Mouse (Mus musculus) liver, embryonic 15.5 days (tissue): ENCODE data around the gene Fat1. TPM values are rescaled to one million over a fixed set of nuclear protein-coding genes. Genes with fewer than 3 reads are reported as not detected.

Experiments used
- ATAC-seq: fragments of 200-750 bp; cut with Nextera tagmentation; 2 replicates; pipeline ENCODE4 v1.8.0; 2017; ENCODE audit warnings: moderate number of reproducible peaks, mild to moderate bottlenecking, moderate library complexity; ENCODE audit not compliant: insufficient read depth
- H3K27ac ChIP-seq: fragments of 300-500 bp; sonication (generic); replicated peaks from 2 replicates; pipeline ENCODE4 v1.5.1; 2015; ENCODE audit warnings: mild to moderate bottlenecking, inconsistent platforms
- H3K27me3 ChIP-seq: fragments of 300-500 bp; sonication (generic); 2 replicates; pipeline ENCODE4 v1.6.1; 2015; ENCODE audit warnings: mild to moderate bottlenecking, inconsistent platforms
- H3K36me3 ChIP-seq: fragments of 300-500 bp; sonication (generic); replicated peaks from 2 replicates; pipeline ENCODE4 v1.6.1; 2015; ENCODE audit warnings: moderate library complexity, mild to moderate bottlenecking, inconsistent platforms
- H3K4me1 ChIP-seq: fragments of 300-500 bp; sonication (generic); replicated peaks from 2 replicates; pipeline ENCODE4 v1.6.1; 2015; ENCODE audit warnings: inconsistent platforms
- H3K4me2 ChIP-seq: fragments of 300-500 bp; sonication (generic); 2 replicates; pipeline ENCODE4 v1.6.1; 2015; ENCODE audit warnings: moderate library complexity, mild to moderate bottlenecking, inconsistent platforms
- H3K4me3 ChIP-seq: fragments of 300-500 bp; sonication (generic); replicated peaks from 2 replicates; pipeline ENCODE4 v1.5.1; 2015; ENCODE audit warnings: mild to moderate bottlenecking, inconsistent platforms
- H3K9ac ChIP-seq: fragments of 300-500 bp; sonication (generic); 2 replicates; pipeline ENCODE4 v1.6.1; 2015; ENCODE audit warnings: moderate library complexity, mild to moderate bottlenecking, inconsistent platforms
- H3K9me3 ChIP-seq: fragments of 300-500 bp; sonication (generic); replicated peaks from 2 replicates; pipeline ENCODE4 v1.6.1; 2016; ENCODE audit warnings: inconsistent platforms
- WGBS: fragments of 180-500 bp; shearing (Covaris S2); methylation state at CpG from one replicate; pipeline ENCODE4 v1.1.7; 2015; ENCODE audit warnings: mixed read lengths; ENCODE audit not compliant: insufficient replicate concordance; 5-methylcytosine and 5-hydroxymethylcytosine counted together
- polyA plus RNA-seq: library from polyadenylated mRNA; unstranded; fragments of >200 nt; fragmentation: Nextera tagmentation; extraction: Ambion mirVana; gene quantifications from 2 replicates; pipeline ENCODE4 v1.2.1, GENCODE M21; 2015

Gene Fat1
- polyA plus RNA-seq, 1 experiment from 2014 or later = 0.91 TPM

DNA sequence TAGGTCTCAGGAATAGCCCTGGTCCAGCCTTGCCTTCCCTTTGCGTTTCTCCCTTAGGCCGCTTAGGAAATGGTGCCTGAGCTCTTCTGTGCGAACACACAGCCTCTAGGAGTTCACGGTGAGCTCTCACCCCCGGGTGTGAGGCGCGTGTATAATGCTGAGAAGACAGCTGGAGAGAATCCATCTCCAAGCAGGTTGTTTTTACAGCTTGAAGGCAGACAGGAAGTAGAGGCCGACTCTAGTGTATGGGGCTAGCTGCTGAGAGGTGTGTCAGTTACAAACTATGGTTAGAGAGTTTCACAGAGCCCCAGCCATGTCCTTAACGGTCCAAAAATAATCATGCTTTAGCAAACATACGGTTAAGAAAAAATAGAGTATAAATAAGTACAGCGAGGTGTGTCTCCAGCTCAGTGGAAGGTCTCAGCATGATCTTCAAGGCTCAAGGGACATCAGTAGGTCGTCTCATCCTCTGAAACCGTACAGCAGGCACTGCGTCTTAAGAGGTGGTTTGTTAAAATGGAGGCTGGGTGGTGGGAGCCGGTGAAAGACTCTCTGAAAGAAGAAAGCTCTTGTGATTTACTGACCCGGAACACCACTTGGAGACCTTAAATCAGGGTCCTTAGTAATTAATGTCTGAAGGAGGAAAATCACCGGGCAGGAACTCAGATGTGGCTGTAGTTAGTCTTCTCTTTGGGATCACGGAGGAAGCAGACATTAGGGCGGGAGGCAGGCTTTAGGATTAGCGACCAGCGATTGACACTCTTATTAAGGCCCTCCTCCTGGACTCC is 56.6 kb downstream of the Fat1 start:
- no peak for ATAC-seq
- H3K36me3 ChIP-seq = no peaks in the 10 kb centered on the region
- H3K9me3 ChIP-seq = no peaks in the 10 kb centered on the region
- H3K27me3 ChIP-seq = peaks cover 8% of the 10 kb centered on the region
- no peaks in the 10 kb centered on the region for H3K4me1 ChIP-seq
- H3K4me3 ChIP-seq = no peak overlapping the region
- no peak overlapping the region for H3K27ac ChIP-seq
- H3K9ac ChIP-seq = no peak overlapping the region
- 40% methylated on average over 21 of the region's 21 CpGs for WGBS
- no peak overlapping the region for H3K4me2 ChIP-seq

DNA sequence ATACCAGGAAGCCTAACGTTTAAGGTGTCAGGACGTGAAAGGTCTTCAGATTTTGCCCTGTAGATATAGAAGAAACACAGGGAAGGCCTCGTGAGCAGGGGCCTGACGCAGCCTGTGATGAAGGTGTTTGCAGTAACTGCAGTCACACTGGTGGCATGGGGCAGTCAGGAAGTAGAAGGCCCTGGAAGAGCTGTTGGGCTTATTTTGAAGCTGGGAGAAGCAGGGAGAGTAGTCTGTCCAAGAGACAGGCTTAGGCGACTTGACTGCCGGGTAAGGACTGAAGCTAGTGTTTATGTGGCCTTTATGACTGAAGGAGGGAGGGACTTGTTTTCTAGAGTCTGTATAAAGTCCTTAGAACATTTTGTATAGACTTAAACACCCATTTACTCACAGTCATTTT is 57.4 kb downstream of the Fat1 start:
- no peak overlapping the region for H3K4me3 ChIP-seq
- ATAC-seq = no peak
- no peak overlapping the region for H3K4me2 ChIP-seq
- H3K9me3 ChIP-seq = no peaks in the 10 kb centered on the region
- WGBS = 40% methylated on average over 6 of the region's 6 CpGs
- H3K27me3 ChIP-seq = peaks cover 8% of the 10 kb centered on the region
- no peak overlapping the region for H3K27ac ChIP-seq
- H3K36me3 ChIP-seq = no peaks in the 10 kb centered on the region
- no peaks in the 10 kb centered on the region for H3K4me1 ChIP-seq
- no peak overlapping the region for H3K9ac ChIP-seq

DNA sequence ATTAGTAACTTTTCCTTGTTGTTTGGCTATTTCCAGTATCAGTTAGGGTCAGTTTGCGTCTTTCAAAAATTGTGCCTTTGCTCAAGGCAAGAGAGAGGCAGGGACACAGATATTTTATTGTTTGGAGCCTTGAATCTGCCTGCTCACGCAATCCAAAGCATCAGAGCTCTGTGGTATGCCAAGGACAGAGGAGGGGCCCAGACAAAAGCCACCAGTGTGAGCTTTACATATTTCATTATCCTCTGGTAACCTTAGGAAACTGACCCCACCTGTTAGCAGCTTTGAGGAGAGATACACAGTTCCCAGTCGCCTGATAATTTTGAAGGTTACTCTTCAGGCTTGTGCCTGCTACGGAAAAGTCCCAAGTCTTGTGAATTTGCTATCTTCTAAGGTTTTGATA is 58.1 kb downstream of the Fat1 start:
- ATAC-seq = no peak
- 49% methylated on average over 4 of the region's 4 CpGs for WGBS

DNA sequence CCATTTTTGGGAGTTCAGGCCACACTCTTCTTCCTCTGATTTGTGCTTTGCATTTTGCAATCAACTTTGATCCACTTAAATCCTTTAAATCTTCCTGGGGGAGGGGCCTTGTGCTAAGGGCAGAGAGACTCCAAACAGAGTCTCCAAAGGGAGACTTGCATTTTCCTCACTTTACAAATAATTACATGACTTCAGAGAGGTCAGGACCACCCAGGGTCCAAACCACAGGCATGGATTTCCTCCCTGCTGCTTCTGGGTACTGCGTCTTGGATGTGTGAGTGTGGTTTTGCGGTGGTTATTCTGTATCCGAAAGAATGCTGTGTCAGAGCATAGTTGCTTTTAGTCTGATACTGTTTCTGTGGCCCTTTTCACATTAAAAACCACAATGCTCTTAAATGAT is 61.2 kb downstream of the Fat1 start:
- Histone ChIP-seq H3K9me3 (no peaks in the 10 kb centered on the region), H3K4me2 (no peak overlapping the region), H3K9ac (no peak overlapping the region), H3K27me3 (peaks cover 8% of the 10 kb centered on the region), H3K36me3 (no peaks in the 10 kb centered on the region), H3K4me3 (no peak overlapping the region), H3K27ac (no peak overlapping the region), H3K4me1 (no peaks in the 10 kb centered on the region)
- no peak for ATAC-seq
- WGBS = 36% methylated on average over 3 of the region's 3 CpGs

More for the DNA sequence above, 58.1 kb downstream of the Fat1 start:
- Histone ChIP-seq H3K4me1 (no peaks in the 10 kb centered on the region), H3K4me3 (no peak overlapping the region), H3K4me2 (no peak overlapping the region), H3K27me3 (peaks cover 8% of the 10 kb centered on the region), H3K36me3 (no peaks in the 10 kb centered on the region), H3K27ac (no peak overlapping the region), H3K9ac (no peak overlapping the region), H3K9me3 (no peaks in the 10 kb centered on the region)

GRCm38 (mm10) chr8:44997321-44997720 is 62.1 kb downstream of the Fat1 start:
- Histone ChIP-seq H3K9me3 (no peaks in the 10 kb centered on the region), H3K4me1 (no peaks in the 10 kb centered on the region), H3K27ac (no peak overlapping the region), H3K9ac (no peak overlapping the region), H3K27me3 (peaks cover 4% of the 10 kb centered on the region), H3K4me3 (no peak overlapping the region), H3K36me3 (no peaks in the 10 kb centered on the region), H3K4me2 (no peak overlapping the region)
- WGBS = 53% methylated on average over 3 of the region's 3 CpGs
- ATAC-seq = no peak

DNA sequence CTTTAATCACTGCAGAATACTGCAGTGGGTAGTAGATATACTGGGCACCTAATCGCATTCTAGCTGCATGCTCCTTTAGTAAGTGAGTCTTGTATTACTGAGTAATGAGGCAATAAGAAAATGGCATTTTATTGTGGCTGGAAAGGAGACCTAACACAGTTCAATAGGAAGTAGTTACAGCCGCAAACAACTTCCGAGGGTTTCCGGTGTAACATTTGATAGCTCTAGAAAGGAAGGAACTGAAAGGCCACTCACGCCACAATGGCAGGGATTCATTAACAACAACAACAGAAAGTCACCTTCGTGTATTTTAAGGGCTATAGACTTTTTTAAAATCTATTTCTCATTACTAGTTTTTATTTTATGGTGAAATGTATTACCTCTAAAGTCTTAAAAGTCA is 62.6 kb downstream of the Fat1 start:
- Histone ChIP-seq H3K9me3 (no peaks in the 10 kb centered on the region), H3K4me2 (no peak overlapping the region), H3K9ac (no peak overlapping the region), H3K36me3 (no peaks in the 10 kb centered on the region), H3K27ac (no peak overlapping the region), H3K4me3 (no peak overlapping the region), H3K27me3 (no peaks in the 10 kb centered on the region; the same call in none of the 2 replicates), H3K4me1 (no peaks in the 10 kb centered on the region)
- ATAC-seq = no peak
- 25% methylated on average over 6 of the region's 6 CpGs for WGBS

- no peak overlapping the region for H3K27ac ChIP-seq
- 68% methylated on average over 9 of the region's 9 CpGs for WGBS
Observed at GRCm38 (mm10) chr8:44998275-44998674, 63.0 kb downstream of the Fat1 start.

DNA sequence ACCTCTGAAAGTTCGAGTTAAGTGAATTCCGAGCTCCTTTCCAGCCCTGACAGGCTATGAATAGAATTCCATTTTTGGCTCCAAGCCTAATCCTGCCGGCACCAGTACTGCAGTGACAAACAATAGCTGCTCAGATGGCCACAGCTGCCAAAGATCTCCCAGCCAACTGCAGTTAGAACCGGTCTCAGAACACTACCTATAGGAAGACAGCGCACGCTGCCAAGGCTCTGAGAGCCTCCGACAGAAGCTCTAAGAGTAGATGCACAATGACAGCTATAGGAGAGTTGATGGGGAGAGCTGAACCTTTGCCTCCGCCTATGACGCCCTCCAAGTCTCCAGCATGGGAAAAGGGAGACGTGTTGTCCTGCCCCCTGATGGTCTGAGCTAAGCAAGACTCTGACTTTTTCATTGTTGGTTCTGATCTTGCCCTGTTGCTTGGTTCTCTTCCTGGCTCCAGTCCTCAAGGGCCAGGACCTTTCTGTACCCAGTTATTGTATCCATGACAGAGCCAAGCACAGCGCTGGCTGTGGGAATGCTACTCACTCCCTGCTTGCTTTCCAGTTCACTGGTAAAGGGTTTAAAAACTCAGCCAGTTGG is 63.5 kb downstream of the Fat1 start:
- Histone ChIP-seq H3K36me3 (no peaks in the 10 kb centered on the region), H3K27ac (no peak overlapping the region), H3K4me2 (no peak overlapping the region), H3K9ac (no peak overlapping the region), H3K4me3 (no peak overlapping the region), H3K4me1 (no peaks in the 10 kb centered on the region), H3K9me3 (no peaks in the 10 kb centered on the region), H3K27me3 (no peaks in the 10 kb centered on the region; the same call in none of the 2 replicates)
- 54% methylated on average over 11 of the region's 11 CpGs for WGBS
- no peak for ATAC-seq

More at GRCm38 (mm10) chr8:44998275-44998674, 63.0 kb downstream of the Fat1 start:
- H3K9me3 ChIP-seq = no peaks in the 10 kb centered on the region
- no peak overlapping the region for H3K4me2 ChIP-seq
- no peak overlapping the region for H3K4me3 ChIP-seq
- no peaks in the 10 kb centered on the region for H3K36me3 ChIP-seq
- H3K27me3 ChIP-seq = no peaks in the 10 kb centered on the region; the same call in none of the 2 replicates
- no peak for ATAC-seq
- H3K9ac ChIP-seq = no peak overlapping the region
- no peaks in the 10 kb centered on the region for H3K4me1 ChIP-seq

GRCm38 (mm10) chr8:45001577-45002197 is 66.4 kb downstream of the Fat1 start:
- Histone ChIP-seq H3K36me3 (no peaks in the 10 kb centered on the region), H3K9ac (no peak overlapping the region), H3K9me3 (no peaks in the 10 kb centered on the region), H3K27me3 (no peaks in the 10 kb centered on the region; the same call in 1 of the 2 replicates), H3K4me2 (no peak overlapping the region), H3K4me3 (no peak overlapping the region), H3K27ac (no peak overlapping the region), H3K4me1 (no peaks in the 10 kb centered on the region)
- ATAC-seq = no peak
- WGBS = 34% methylated on average over 8 of the region's 8 CpGs

GRCm38 (mm10) chr8:45002686-45003085 is 67.4 kb downstream of the Fat1 start:
- no peak for ATAC-seq
- no peaks in the 10 kb centered on the region for H3K9me3 ChIP-seq
- no peak overlapping the region for H3K9ac ChIP-seq
- H3K27me3 ChIP-seq = no peaks in the 10 kb centered on the region; the same call in 1 of the 2 replicates
- no peak overlapping the region for H3K27ac ChIP-seq
- no peak overlapping the region for H3K4me3 ChIP-seq
- 65% methylated on average over 4 of the region's 4 CpGs for WGBS
- no peaks in the 10 kb centered on the region for H3K36me3 ChIP-seq
- no peak overlapping the region for H3K4me2 ChIP-seq
- no peaks in the 10 kb centered on the region for H3K4me1 ChIP-seq

- H3K27ac ChIP-seq = no peak overlapping the region
- no peaks in the 10 kb centered on the region for H3K36me3 ChIP-seq
- H3K27me3 ChIP-seq = no peaks in the 10 kb centered on the region; the same call in 1 of the 2 replicates
- WGBS = 34% methylated on average over 3 of the region's 3 CpGs
- no peaks in the 10 kb centered on the region for H3K9me3 ChIP-seq
- no peaks in the 10 kb centered on the region for H3K4me1 ChIP-seq
- H3K4me3 ChIP-seq = no peak overlapping the region
- no peak for ATAC-seq
- H3K9ac ChIP-seq = no peak overlapping the region
- no peak overlapping the region for H3K4me2 ChIP-seq
Observed at GRCm38 (mm10) chr8:45004021-45004420, 68.8 kb downstream of the Fat1 start.
